Mouse (Mus musculus) CH12.LX (cell line): ENCODE measurements around the gene Gm45623.

Experiments used
- BHLHE40 ChIP-seq: IDR thresholded peaks from 2 replicates; pipeline ENCODE4 v1.6.1; 2011; ENCODE audit warnings: mild to moderate bottlenecking, low read depth, low read length, improper control_type of control experiment
- CTCF ChIP-seq, 2 experiments: IDR thresholded peaks in 1 of 2; conservative IDR thresholded peaks in 1 of 2; 2 replicates each; pipeline ENCODE4 v1.5.1; 2011 to 2012; ENCODE audit warnings: low read depth in 2 of 2, low read length in 2 of 2, improper control_type of control experiment in 1 of 2, inconsistent platforms in 1 of 2, mild to moderate bottlenecking in 1 of 2, moderate library complexity in 1 of 2
- MAFK ChIP-seq: IDR thresholded peaks from 2 replicates; pipeline ENCODE4 v1.6.1; 2011; ENCODE audit warnings: low read length, improper control_type of control experiment; ENCODE audit not compliant: insufficient replicate concordance
- POLR2A ChIP-seq: IDR thresholded peaks from 2 replicates; pipeline ENCODE4 v1.6.1; 2011; ENCODE audit warnings: low read depth, mild to moderate bottlenecking, improper control_type of control experiment, low read length
- TCF12 ChIP-seq: IDR thresholded peaks from 2 replicates; pipeline ENCODE4 v1.6.1; 2014; ENCODE audit warnings: low read depth, mild to moderate bottlenecking, inconsistent platforms, low read length, improper control_type of control experiment
- USF1 ChIP-seq: IDR thresholded peaks from 2 replicates; pipeline ENCODE4 v1.6.1; 2014; ENCODE audit warnings: low read depth, mild to moderate bottlenecking, inconsistent platforms, low read length, improper control_type of control experiment

- TF ChIP-seq POLR2A (no peak), BHLHE40 (no peak), CTCF (conservative IDR thresholded peaks at IDR 0.05 in 1 of 2, IDR thresholded peaks at IDR 0.05 in 1 of 2; ENCODE audit: low read depth in 2 of 2, low read length in 2 of 2) (no peak), USF1 (no peak), TCF12 (no peak), MAFK (0 out of 2 replicates have a peak, but pooled peaks have one; percentile 11)
Observed at GRCm38 (mm10) chr13:56746739-56747532, 6.7 kb downstream of the Gm45623 start.
